Mouse (Mus musculus) liver, embryonic 16.5 days (tissue): Measurements from ENCODE around the gene Ppp4r4. TPM values are rescaled to one million over a fixed set of nuclear protein-coding genes. Genes with fewer than 3 reads are reported as not detected.
A peak's percentile ranks its signal among the peaks of the same experiment; 100 is the strongest.
"Not testable (repeated sequence)": the region's sequence is repeated elsewhere in the genome, so short reads cannot be mapped to it uniquely, and the experiment has no call there.

Experiments
- ATAC-seq: fragments of 200-750 bp; cut with Nextera tagmentation; 2 replicates; pipeline ENCODE4 v1.8.0; 2017; ENCODE audit warnings: low read depth, mild to moderate bottlenecking, moderate number of reproducible peaks, moderate library complexity
- H3K27ac ChIP-seq: fragments of 300-500 bp; sonication (generic); 2 replicates; pipeline ENCODE4 v1.5.1; 2014; ENCODE audit warnings: mild to moderate bottlenecking, low read length
- H3K27me3 ChIP-seq: fragments of 300-500 bp; sonication (generic); 2 replicates; pipeline ENCODE4 v1.6.1; 2014; ENCODE audit warnings: low read depth, low read length, mixed read lengths; ENCODE audit not compliant: control insufficient read depth, insufficient read depth
- H3K36me3 ChIP-seq: fragments of 300-500 bp; sonication (generic); 2 replicates; pipeline ENCODE4 v1.6.1; 2014; ENCODE audit warnings: mild to moderate bottlenecking; ENCODE audit not compliant: control insufficient read depth, insufficient read depth
- H3K4me1 ChIP-seq: fragments of 300-500 bp; sonication (generic); 2 replicates; pipeline ENCODE4 v1.6.1; 2014; ENCODE audit warnings: low read depth, low read length, mixed read lengths; ENCODE audit not compliant: control insufficient read depth
- H3K4me2 ChIP-seq: fragments of 300-500 bp; sonication (generic); 2 replicates; pipeline ENCODE4 v1.6.1; 2014; ENCODE audit warnings: low read depth, low read length, mixed read lengths
- H3K4me3 ChIP-seq: fragments of 300-500 bp; sonication (generic); 2 replicates; pipeline ENCODE4 v1.5.1; 2014; ENCODE audit warnings: low read depth, mild to moderate bottlenecking, low read length
- H3K9ac ChIP-seq: fragments of 300-500 bp; sonication (generic); 2 replicates; pipeline ENCODE4 v1.6.1; 2014; ENCODE audit warnings: low read depth, low read length
- H3K9me3 ChIP-seq: fragments of 300-500 bp; sonication (generic); replicated peaks from 2 replicates; pipeline ENCODE4 v1.6.1; 2016; ENCODE audit warnings: low read length; ENCODE audit not compliant: control insufficient read depth
- WGBS: fragments of 180-500 bp; shearing (Covaris S2); extraction: QIAGEN DNeasy Blood & Tissue Kit; methylation state at CpG from one replicate; pipeline ENCODE4 v1.1.7; 2014; ENCODE audit not compliant: insufficient replicate concordance; 5-methylcytosine and 5-hydroxymethylcytosine counted together
- polyA plus RNA-seq: library from polyadenylated mRNA; unstranded; fragments of >200 nt; fragmentation: Nextera tagmentation; extraction: Ambion mirVana; gene quantifications from 2 replicates; pipeline ENCODE4 v1.2.1, GENCODE M21; 2015

Gene Ppp4r4
- polyA plus RNA-seq, 1 experiment from 2014 or later: 1.6 TPM

DNA sequence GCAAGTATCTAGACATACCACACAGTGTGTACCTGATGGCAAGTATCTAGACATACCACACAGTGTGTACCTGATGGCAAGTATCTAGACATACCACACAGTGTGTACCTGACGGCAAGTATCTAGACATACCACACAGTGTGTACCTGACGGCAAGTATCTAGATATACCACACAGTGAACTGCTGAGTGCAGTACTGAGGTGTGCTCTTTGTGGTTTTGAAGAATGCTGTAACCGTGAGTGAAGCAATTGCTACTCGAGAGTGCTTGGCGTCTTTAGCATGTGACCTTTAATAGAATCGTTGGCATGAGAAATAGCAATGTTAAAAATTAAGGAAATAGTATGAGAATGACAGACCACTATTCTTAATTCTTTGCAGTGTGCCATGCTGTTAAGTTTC is 46.1 kb downstream of the Ppp4r4 start:
- not testable (repeated sequence) for H3K4me1 ChIP-seq, H3K36me3 ChIP-seq, H3K27me3 ChIP-seq, H3K4me3 ChIP-seq, ATAC-seq, H3K9ac ChIP-seq, H3K27ac ChIP-seq, H3K9me3 ChIP-seq, H3K4me2 ChIP-seq
- WGBS: 72% methylated on average over 6 of the region's 6 CpGs

- no peak for ATAC-seq
- no peak overlapping the region for H3K9ac ChIP-seq
- no peak overlapping the region for H3K27ac ChIP-seq
- 69% methylated on average over 8 of the region's 8 CpGs for WGBS
- H3K27me3 ChIP-seq: no peaks in the 10 kb centered on the region
- no peak overlapping the region for H3K4me2 ChIP-seq
- H3K4me3 ChIP-seq: no peak overlapping the region
- H3K4me1 ChIP-seq: no peaks in the 10 kb centered on the region
- H3K9me3 ChIP-seq: no peaks in the 10 kb centered on the region
- no peaks in the 10 kb centered on the region for H3K36me3 ChIP-seq
These were observed 51.7 kb downstream of the Ppp4r4 start for GRCm38 (mm10) chr12:103583771-103584170.

DNA sequence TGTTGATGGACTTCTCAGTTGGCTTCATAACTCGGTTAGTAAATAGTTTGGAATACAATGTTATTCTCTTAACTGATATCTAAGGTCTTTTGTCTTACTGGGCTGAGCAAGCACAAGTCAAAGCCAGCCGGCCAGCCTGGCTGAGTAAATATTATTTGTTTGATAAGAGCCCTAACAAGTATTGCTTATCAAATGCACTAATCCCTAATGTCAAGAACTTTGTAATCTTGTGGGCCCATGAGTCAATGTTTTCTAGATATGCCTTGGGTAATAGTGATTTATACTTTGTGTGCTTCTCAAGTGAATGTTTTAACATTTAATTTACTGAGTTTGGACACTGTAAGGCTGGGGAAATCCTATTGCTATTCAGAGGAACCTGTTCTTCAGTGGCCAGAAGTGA is 66.3 kb downstream of the Ppp4r4 start:
- WGBS: 27% methylated on average over 2 of the region's 2 CpGs
- no peak overlapping the region for H3K27ac ChIP-seq
- H3K9me3 ChIP-seq: no peaks in the 10 kb centered on the region

DNA sequence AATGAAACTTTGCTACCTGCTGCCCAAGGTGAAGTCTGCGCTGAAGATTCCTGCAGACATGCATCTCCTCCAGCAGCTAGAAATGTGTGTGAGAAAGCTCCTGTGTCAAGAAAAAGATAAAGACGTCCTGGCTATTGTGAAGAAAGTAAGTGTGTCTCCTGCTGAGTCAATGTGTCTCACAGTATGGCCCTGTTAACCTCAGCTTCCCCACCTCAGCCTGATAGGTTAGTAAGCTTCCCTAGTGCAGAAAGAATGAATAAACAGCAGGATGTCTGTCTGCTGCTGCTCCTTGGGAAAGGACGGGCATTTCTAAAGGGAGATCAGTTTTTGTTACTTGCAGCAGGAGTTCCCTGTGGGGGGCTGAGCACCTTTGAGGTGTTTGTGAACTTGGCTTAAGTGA is 68.3 kb downstream of the Ppp4r4 start:
- Histone ChIP-seq H3K27ac (no peak overlapping the region), H3K4me1 (no peaks in the 10 kb centered on the region), H3K36me3 (no peaks in the 10 kb centered on the region), H3K27me3 (no peaks in the 10 kb centered on the region), H3K4me3 (no peak overlapping the region), H3K9me3 (no peaks in the 10 kb centered on the region), H3K4me2 (no peak overlapping the region), H3K9ac (no peak overlapping the region)
- 40% methylated on average over 3 of the region's 3 CpGs for WGBS
- ATAC-seq: no peak

More for the DNA sequence above, 66.3 kb downstream of the Ppp4r4 start:
- Histone ChIP-seq H3K27me3 (no peaks in the 10 kb centered on the region), H3K4me2 (no peak overlapping the region), H3K4me3 (no peak overlapping the region), H3K9ac (no peak overlapping the region), H3K36me3 (no peaks in the 10 kb centered on the region), H3K4me1 (no peaks in the 10 kb centered on the region)
- ATAC-seq: no peak

DNA sequence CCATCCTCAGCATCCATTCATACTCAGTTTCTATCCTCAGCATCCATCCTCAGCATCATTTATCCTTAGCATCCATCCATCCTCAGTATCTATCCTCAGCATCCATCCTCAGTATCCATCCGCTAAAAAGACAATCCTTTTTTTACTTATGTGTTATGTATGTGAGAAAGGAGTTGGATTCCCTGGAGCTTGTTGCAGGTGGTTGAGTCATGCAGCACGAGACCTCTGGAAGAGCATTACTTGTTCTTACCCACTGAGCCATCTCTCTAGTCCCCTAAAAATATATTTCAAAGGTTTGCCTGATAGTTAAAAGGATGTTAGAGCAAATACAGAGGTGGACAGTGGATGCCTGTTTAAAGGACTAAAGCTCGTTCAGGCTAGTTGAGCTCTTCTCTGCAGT is 69.8 kb downstream of the Ppp4r4 start:
- Histone ChIP-seq H3K9ac (no peak overlapping the region), H3K4me2 (no peak overlapping the region), H3K36me3 (no peaks in the 10 kb centered on the region), H3K27ac (no peak overlapping the region), H3K27me3 (no peaks in the 10 kb centered on the region), H3K4me3 (no peak overlapping the region), H3K9me3 (no peaks in the 10 kb centered on the region), H3K4me1 (no peaks in the 10 kb centered on the region)
- WGBS: 51% methylated on average over 3 of the region's 3 CpGs
- no peak for ATAC-seq

GRCm38 (mm10) chr12:103615141-103615540 is 83.1 kb downstream of the Ppp4r4 start:
- Histone ChIP-seq H3K27me3 (no peaks in the 10 kb centered on the region), H3K27ac (no peak overlapping the region), H3K4me2 (no peak overlapping the region), H3K36me3 (no peaks in the 10 kb centered on the region; the same call in 1 of the 2 replicates), H3K4me3 (no peak overlapping the region), H3K9me3 (no peaks in the 10 kb centered on the region), H3K9ac (no peak overlapping the region), H3K4me1 (no peaks in the 10 kb centered on the region)
- no peak for ATAC-seq
- 64% methylated on average over 1 of the region's 1 CpGs for WGBS

DNA sequence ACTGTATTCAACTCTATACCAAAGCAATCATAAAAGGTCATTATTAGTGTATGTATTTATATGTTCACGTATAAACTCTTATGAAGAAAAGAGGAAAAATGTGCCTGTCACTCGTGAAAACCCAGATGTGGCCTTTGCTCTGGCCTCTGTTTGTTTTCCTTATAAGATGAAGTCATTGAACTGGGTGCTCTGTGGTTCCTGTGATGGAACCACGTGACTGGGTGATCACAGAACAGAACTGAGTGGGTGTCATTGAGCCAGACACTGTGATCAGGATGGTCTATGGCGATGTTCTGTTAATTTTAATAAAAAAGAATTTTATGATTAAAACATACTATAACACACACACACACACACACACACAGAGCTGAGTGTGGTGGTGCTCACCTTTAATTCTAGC is 83.7 kb downstream of the Ppp4r4 start:
- no peak overlapping the region for H3K27ac ChIP-seq
- no peak overlapping the region for H3K9ac ChIP-seq
- peak; percentile 75 for ATAC-seq
- H3K4me1 ChIP-seq: no peaks in the 10 kb centered on the region
- H3K4me3 ChIP-seq: no peak overlapping the region
- WGBS: 35% methylated on average over 4 of the region's 4 CpGs
- no peaks in the 10 kb centered on the region for H3K27me3 ChIP-seq
- no peaks in the 10 kb centered on the region for H3K36me3 ChIP-seq
- no peaks in the 10 kb centered on the region for H3K9me3 ChIP-seq
- H3K4me2 ChIP-seq: no peak overlapping the region

- no peaks in the 10 kb centered on the region for H3K9me3 ChIP-seq
- no peak overlapping the region for H3K4me3 ChIP-seq
- 0 out of 2 replicates have a peak, but pooled peaks have one; percentile 21 for ATAC-seq
- no peak overlapping the region for H3K9ac ChIP-seq
- H3K27ac ChIP-seq: no peak overlapping the region
- H3K4me2 ChIP-seq: no peak overlapping the region
- no peaks in the 10 kb centered on the region for H3K4me1 ChIP-seq
- 43% methylated on average over 10 of the region's 10 CpGs for WGBS
- no peaks in the 10 kb centered on the region for H3K27me3 ChIP-seq
- H3K36me3 ChIP-seq: no peaks in the 10 kb centered on the region
These were observed 84.8 kb downstream of the Ppp4r4 start for GRCm38 (mm10) chr12:103616860-103617261.

- Histone ChIP-seq H3K9ac (peak within 1 kb of the TSS; percentile 44; the same call in 1 of the 2 replicates), H3K9me3 (no peaks in the 10 kb centered on the region), H3K27ac (peak within 1 kb of the TSS; percentile 77), H3K36me3 (no peaks in the 10 kb centered on the region), H3K27me3 (no peaks in the 10 kb centered on the region), H3K4me2 (peak within 1 kb of the TSS; percentile 51; the same call in 1 of the 2 replicates), H3K4me3 (peak within 1 kb of the TSS; percentile 52), H3K4me1 (no peaks in the 10 kb centered on the region)
- 45% methylated on average over 3 of the region's 3 CpGs for WGBS
- ATAC-seq: peak; percentile 70
These were observed 99.1 kb downstream of the Ppp4r4 start, which contains the start of gene Serpina10 for GRCm38 (mm10) chr12:103631203-103631612. Gene Serpina10, minus strand, starts transcription at chr12:103631444.
